Mouse (Mus musculus) cerebellum, adult 2 months (tissue): Measurements from ENCODE around the gene Snx21.

Experiments
- CTCF ChIP-seq: fragments of 200-500 bp; IDR thresholded peaks from 2 replicates; pipeline ENCODE4 v1.5.1; 2011; ENCODE audit warnings: low read depth, mild to moderate bottlenecking, control low read depth, low read length, moderate library complexity, borderline replicate concordance; ENCODE audit not compliant: insufficient read depth
- POLR2A ChIP-seq: fragments of 200-500 bp; IDR thresholded peaks from 2 replicates; pipeline ENCODE4 v1.6.1; 2011; ENCODE audit warnings: low read length, control low read depth, borderline replicate concordance; ENCODE audit not compliant: insufficient read depth

GRCm38 (mm10) chr2:164827146-164827850, 41.7 kb downstream of the Snx21 start:
- TF ChIP-seq CTCF (no peak), POLR2A (no peak)
